28 mouse cellular contexts compared by ENCODE assay signal in genomic region chr8:106924057-106924456, GRCm38 (mm10). TPM values are rescaled to one million over a fixed set of nuclear protein-coding genes. Genes with fewer than 3 reads are reported as not detected.
A peak's percentile ranks its signal among the peaks of the same experiment; 100 is the strongest.
DNase-seq lines count a peak whose midpoint lies in the region; ATAC-seq and TF ChIP-seq lines count a peak whose summit lies in the region.
"Had no signal": no experiment of that assay in that cellular context is flagged by ENCODE, and none has a peak within 500 bp of the region (broad histone marks: within the 10 kb centered on the region; RNA-seq: fewer than 3 reads in every experiment).

No protein-coding gene starts in this region.

- no peaks in the 10 kb centered on the region for H3K9me3 ChIP-seq in heart, embryonic 15.5 days (replicated peaks)
- H3K9me3 ChIP-seq in limb, embryonic 15.5 days: no peaks in the 10 kb centered on the region
- no peaks in the 10 kb centered on the region for H3K9me3 ChIP-seq in limb, embryonic 10.5 days (replicated peaks)
- no peaks in the 10 kb centered on the region for H3K9me3 ChIP-seq in MEL (replicated peaks; ENCODE audit: insufficient read depth, low read length)
- H3K9me3 ChIP-seq: G1E; heart, embryonic 13.5 days; hindbrain, embryonic 10.5 days; limb, embryonic 12.5 days; liver, embryonic 12.5 days; midbrain, embryonic 10.5 days had no signal

- H3K4me2 ChIP-seq in heart, embryonic 15.5 days: no peak overlapping the region
- H3K4me2 ChIP-seq in limb, embryonic 15.5 days: no peak overlapping the region
- H3K4me2 ChIP-seq: heart, embryonic 13.5 days; limb, embryonic 12.5 days; liver, embryonic 12.5 days had no signal

- peaks cover 35% of the 10 kb centered on the region for H3K36me3 ChIP-seq in heart, embryonic 15.5 days
- H3K36me3 ChIP-seq in limb, embryonic 15.5 days: peaks cover 40% of the 10 kb centered on the region
- peaks cover 50% of the 10 kb centered on the region for H3K36me3 ChIP-seq in limb, embryonic 10.5 days
- peaks cover 6 to 11% of the 10 kb centered on the region in 2 experiments for H3K36me3 ChIP-seq in MEL (ENCODE audit: control insufficient read depth in 1 of 2, insufficient read depth in 2 of 2, low read length in 2 of 2)
- H3K36me3 ChIP-seq in small intestine, adult 2 months (ENCODE audit: control insufficient read depth, insufficient read depth, low read length): peaks cover 21% of the 10 kb centered on the region

- H3K4me1 ChIP-seq in heart, embryonic 15.5 days (replicated peaks): no peaks in the 10 kb centered on the region
- peaks cover 6% of the 10 kb centered on the region; the same call in 1 of the 2 replicates for H3K4me1 ChIP-seq in limb, embryonic 15.5 days
- peaks cover 3% of the 10 kb centered on the region; the same call in 1 of the 2 replicates for H3K4me1 ChIP-seq in limb, embryonic 10.5 days
- no peaks in the 10 kb centered on the region; a peak in 1 of 4 replicates for H3K4me1 ChIP-seq in MEL (ENCODE audit: control insufficient read depth in 1 of 2, insufficient read depth in 2 of 2, low read length in 2 of 2)
- 0 out of 2 replicates have a peak, but pooled peaks cover 2% of the 10 kb centered on the region for H3K4me1 ChIP-seq in small intestine, adult 2 months (ENCODE audit: control insufficient read depth, insufficient read depth, insufficient read length, low read length)
- H3K4me1 ChIP-seq: hindbrain, embryonic 10.5 days; liver, embryonic 12.5 days; midbrain, embryonic 10.5 days had no signal

- H3K27me3 ChIP-seq in heart, embryonic 15.5 days: no peaks in the 10 kb centered on the region
- no peaks in the 10 kb centered on the region for H3K27me3 ChIP-seq in limb, embryonic 15.5 days
- no peaks in the 10 kb centered on the region for H3K27me3 ChIP-seq in limb, embryonic 10.5 days (ENCODE audit: low read depth, poor library complexity, severe bottlenecking)
- no peaks in the 10 kb centered on the region for H3K27me3 ChIP-seq in MEL (ENCODE audit: control insufficient read depth in 1 of 2, insufficient read depth in 2 of 2, low read length in 2 of 2)
- H3K27me3 ChIP-seq in small intestine, adult 2 months (ENCODE audit: control insufficient read depth, insufficient read depth, low read length): no peaks in the 10 kb centered on the region
- H3K27me3 ChIP-seq: heart, embryonic 13.5 days; limb, embryonic 12.5 days; liver, embryonic 12.5 days had no signal

- TF ChIP-seq RAD21 in MEL (IDR thresholded peaks at IDR 0.05; ENCODE audit: low read depth, low read length): no peak

- peak overlapping the region; percentile 48; the same call in 1 of the 2 replicates for H3K27ac ChIP-seq in heart, embryonic 15.5 days
- H3K27ac ChIP-seq in limb, embryonic 15.5 days: peak overlapping the region; percentile 70; the same call in 1 of the 2 replicates
- no peak overlapping the region for H3K27ac ChIP-seq in limb, embryonic 10.5 days
- no peak overlapping the region for H3K27ac ChIP-seq in MEL (ENCODE audit: control insufficient read depth, low read depth, low read length)
- H3K27ac ChIP-seq in small intestine, adult 2 months (ENCODE audit: insufficient read depth, low read depth, low read length): peak overlapping the region; percentile 67; the same call in 1 of the 2 replicates
- H3K27ac ChIP-seq: hindbrain, embryonic 10.5 days; hindbrain, postnatal 0 days; limb, embryonic 12.5 days; liver, embryonic 12.5 days; midbrain, embryonic 10.5 days had no signal

- TF ChIP-seq CTCF in MEL (IDR thresholded peaks at IDR 0.05 in 2 of 3, conservative IDR thresholded peaks at IDR 0.05 in 1 of 3; ENCODE audit: control insufficient read depth in 1 of 3, insufficient read depth in 1 of 3, low read depth in 2 of 3, low read length in 3 of 3, poor library complexity in 1 of 3, severe bottlenecking in 1 of 3): no peak
- no peak for TF ChIP-seq CTCF in small intestine, adult 2 months (IDR thresholded peaks at IDR 0.05; ENCODE audit: extremely low read depth, insufficient read length, insufficient replicate concordance, low read depth, low read length)

- H3K79me2 ChIP-seq in MEL (ENCODE audit: control insufficient read depth, insufficient read depth, low read length, poor library complexity): no peaks in the 10 kb centered on the region

- DNase-seq in heart, postnatal 14 days: no peak
- DNase-seq in limb, embryonic 10.5 days (ENCODE audit: low spot score): no peak
- DNase-seq in MEL (ENCODE audit: low read depth, low spot score) (no peak), adipocyte (ENCODE audit: low spot score) (no peak)
- DNase-seq in adrenal gland, postnatal 36 days: no peak
- DNase-seq: adrenal gland, adult 8-10 months; cerebellum, adult 11 months; cerebellum, adult 9-11 months; gastrocnemius, postnatal 14 days; heart, adult 18-20 months; kidney, adult 18-20 months; kidney, postnatal 10 days; layer of hippocampus, postnatal 36 days; lung, adult 2 months; thymus, adult 2 months; thymus, postnatal 4 days had no signal

- 78% methylated on average over 4 of the region's 4 CpGs for WGBS in heart, embryonic 15.5 days
- WGBS in limb, embryonic 15.5 days: 84% methylated on average over 4 of the region's 4 CpGs
- WGBS in limb, embryonic 10.5 days: 87% methylated on average over 4 of the region's 4 CpGs
- WGBS in small intestine, adult 2 months: 72% methylated on average over 4 of the region's 4 CpGs

- ATAC-seq in heart, embryonic 15.5 days (replicated peaks; ENCODE audit: insufficient number of reproducible peaks, insufficient read depth, low FRiP score, low read depth): no peak
- no peak for ATAC-seq in limb, embryonic 15.5 days (ENCODE audit: insufficient number of reproducible peaks, low FRiP score, low TSS enrichment, low read depth)
- ATAC-seq: CD4-positive, CD25-positive, alpha-beta regulatory T cell, adult 4 months; forebrain, embryonic 16.5 days; hindbrain, postnatal 0 days; liver, embryonic 12.5 days had no signal

- H3K9ac ChIP-seq in heart, embryonic 15.5 days: no peak overlapping the region
- no peak overlapping the region for H3K9ac ChIP-seq in limb, embryonic 15.5 days
- no peak overlapping the region for H3K9ac ChIP-seq in MEL (ENCODE audit: control insufficient read depth, low read depth, low read length, poor library complexity, severe bottlenecking)
- H3K9ac ChIP-seq: heart, embryonic 13.5 days; limb, embryonic 12.5 days; liver, embryonic 12.5 days had no signal

- no peak overlapping the region for H3K4me3 ChIP-seq in heart, embryonic 15.5 days
- H3K4me3 ChIP-seq in limb, embryonic 15.5 days: no peak overlapping the region
- no peak overlapping the region for H3K4me3 ChIP-seq in limb, embryonic 10.5 days
- H3K4me3 ChIP-seq in MEL (ENCODE audit: control insufficient read depth in 1 of 2, insufficient read depth in 1 of 2, low read depth in 2 of 2, low read length in 2 of 2): no peak overlapping the region
- no peak overlapping the region for H3K4me3 ChIP-seq in small intestine, adult 2 months (ENCODE audit: low read depth, low read length)
- H3K4me3 ChIP-seq: heart, embryonic 13.5 days; hindbrain, embryonic 10.5 days; limb, embryonic 12.5 days; liver, embryonic 12.5 days; midbrain, embryonic 10.5 days had no signal

- intact Hi-C loops in heart, postnatal 14 days (cut with DNase I): no loop called here

- no peak for TF ChIP-seq POLR2A in MEL (IDR thresholded peaks at IDR 0.05; ENCODE audit: control insufficient read depth in 1 of 2, insufficient read depth in 1 of 2, low read depth in 1 of 2, low read length in 2 of 2, poor library complexity in 1 of 2)
- no peak for TF ChIP-seq POLR2A in small intestine, adult 2 months (IDR thresholded peaks at IDR 0.05; ENCODE audit: low read depth, low read length)

- no peak for TF ChIP-seq EP300 in MEL (IDR thresholded peaks at IDR 0.05; ENCODE audit: low read depth in 1 of 2, low read length in 2 of 2)

TF ChIP-seq in MEL, 35 proteins besides CTCF, POLR2A, EP300 and RAD21:
- TF ChIP-seq ZNF384 (IDR thresholded peaks at IDR 0.05; ENCODE audit: low read depth, low read length) (peak; percentile 54), MAZ (IDR thresholded peaks at IDR 0.05; ENCODE audit: low read depth, low read length) (no peak), POLR2AphosphoS2 (IDR thresholded peaks at IDR 0.05; ENCODE audit: low read length) (0 out of 2 replicates have a peak, but pooled peaks have one; percentile 12), MAFK (IDR thresholded peaks at IDR 0.05; ENCODE audit: borderline replicate concordance, low read depth, low read length) (no peak)

RNA-seq across cellular contexts. Expression of gene Sntb2, which starts 11.5 kb away (rescaled TPM):
- 12.6 and 15.8 TPM in 2 replicates for polyA plus RNA-seq in heart, embryonic 15.5 days (2015; fragmentation: Nextera tagmentation; extraction: Ambion mirVana)
- 10 to 100 TPM; 19.9 to 21.0 TPM for total RNA-seq in heart, postnatal 14 days (2021)
- 14.9 and 17.8 TPM in 2 replicates for polyA plus RNA-seq in limb, embryonic 15.5 days (2015; fragmentation: Nextera tagmentation; extraction: Ambion mirVana)
- 15.8 and 15.9 TPM in 2 replicates for polyA plus RNA-seq in limb, embryonic 10.5 days (2016; fragmentation: Nextera tagmentation; extraction: Ambion mirVana)
- 3.0 and 3.6 TPM in 2 replicates for total RNA-seq in MEL (2012; rRNA removed)
- polyA plus RNA-seq in MEL (2012; ENCODE audit: insufficient read depth in 1 of 2, insufficient read length in 2 of 2, low read depth in 1 of 2, low replicate concordance in 2 of 2, missing spikeins in 1 of 2): 1 to 10 TPM in 1 of 2 experiments, not detected in 1; 3.8 TPM
- 2.1 and 2.7 TPM in 2 replicates for polyA plus RNA-seq in small intestine, adult 2 months (2012; rRNA removed)
- total RNA-seq in adrenal gland, postnatal 36 days (2021): 10 to 100 TPM; 28.8 to 39.5 TPM

RNA-seq across cellular contexts. Expression of gene Utp4, which starts 30.6 kb away (rescaled TPM):
- polyA plus RNA-seq in heart, embryonic 15.5 days (2015; fragmentation: Nextera tagmentation; extraction: Ambion mirVana): 36.4 and 43.1 TPM in 2 replicates
- total RNA-seq in heart, postnatal 14 days (2021): 10 to 100 TPM; 19.2 to 23.0 TPM
- polyA plus RNA-seq in limb, embryonic 15.5 days (2015; fragmentation: Nextera tagmentation; extraction: Ambion mirVana): 62.5 and 64.0 TPM in 2 replicates
- polyA plus RNA-seq in limb, embryonic 10.5 days (2016; fragmentation: Nextera tagmentation; extraction: Ambion mirVana): 84.7 and 107 TPM in 2 replicates
- total RNA-seq in MEL (2012; rRNA removed): 165 and 174 TPM in 2 replicates
- 100 to 1,000 TPM; 123 to 218 TPM for polyA plus RNA-seq in MEL (2012; ENCODE audit: insufficient read depth in 1 of 2, insufficient read length in 2 of 2, low read depth in 1 of 2, low replicate concordance in 2 of 2, missing spikeins in 1 of 2)
- 4.4 and 7.7 TPM in 2 replicates for polyA plus RNA-seq in small intestine, adult 2 months (2012; rRNA removed)
- total RNA-seq in adrenal gland, postnatal 36 days (2021): 10 to 100 TPM; 48.7 to 50.6 TPM

RNA-seq across cellular contexts. Expression of gene Has3, which starts 54.0 kb away (rescaled TPM):
- 0.14 and 0.27 TPM in 2 replicates for polyA plus RNA-seq in heart, embryonic 15.5 days (2015; fragmentation: Nextera tagmentation; extraction: Ambion mirVana)
- total RNA-seq in heart, postnatal 14 days (2021): 1 to 10 TPM; 1.2 to 1.9 TPM
- 0.42 and 0.76 TPM in 2 replicates for polyA plus RNA-seq in limb, embryonic 15.5 days (2015; fragmentation: Nextera tagmentation; extraction: Ambion mirVana)
- polyA plus RNA-seq in limb, embryonic 10.5 days (2016; fragmentation: Nextera tagmentation; extraction: Ambion mirVana): 0.06 and 0.13 TPM in 2 replicates
- 3.7 and 5.8 TPM in 2 replicates for total RNA-seq in MEL (2012; rRNA removed)
- polyA plus RNA-seq in MEL (2012; ENCODE audit: insufficient read depth in 1 of 2, insufficient read length in 2 of 2, low read depth in 1 of 2, low replicate concordance in 2 of 2, missing spikeins in 1 of 2): under 1 TPM in 1 of 2 experiments, not detected in 1; 0.40 TPM
- 0.17 and 0.52 TPM in 2 replicates for polyA plus RNA-seq in small intestine, adult 2 months (2012; rRNA removed)
- total RNA-seq in adrenal gland, postnatal 36 days (2021): 1 to 10 TPM in 1 of 2 experiments, under 1 TPM in 1; 0.20 to 1.5 TPM
- polyA plus RNA-seq: G1E had no signal

Comparison
In these comparisons a context has a peak if more than half of its experiments do, and no peak if none do; other contexts are left out.
1. H3K27ac ChIP-seq: peak in heart, embryonic 15.5 days (single experiment), limb, embryonic 15.5 days (single experiment) and small intestine, adult 2 months (single experiment); none in limb, embryonic 10.5 days (single experiment) and MEL (single experiment).